ENCODE assay signal across 8 mouse cellular contexts in genomic region chr6:120971797-120972590, GRCm38 (mm10). TPM values are rescaled to one million over a fixed set of nuclear protein-coding genes. Genes with fewer than 3 reads are reported as not detected.
DNase-seq lines count a peak whose midpoint lies in the region; ATAC-seq and TF ChIP-seq lines count a peak whose summit lies in the region.

No protein-coding gene starts in this region.

- ATAC-seq in midbrain, embryonic 14.5 days (ENCODE audit: low FRiP score, low TSS enrichment) = peak; percentile 75; the same call in 1 of the 2 replicates

- H3K4me3 ChIP-seq in embryonic facial prominence, embryonic 10.5 days = no peak overlapping the region
- H3K4me3 ChIP-seq in kidney, adult 2 months (ENCODE audit: insufficient read depth, low read depth, low read length) = no peak overlapping the region
- H3K4me3 ChIP-seq in limb, embryonic 10.5 days = no peak overlapping the region
- no peak overlapping the region for H3K4me3 ChIP-seq in midbrain, embryonic 14.5 days (replicated peaks; ENCODE audit: low read depth, low read length)

- H3K4me1 ChIP-seq in embryonic facial prominence, embryonic 10.5 days = peaks cover 8% of the 10 kb centered on the region; the same call in 1 of the 2 replicates
- no peaks in the 10 kb centered on the region for H3K4me1 ChIP-seq in kidney, adult 2 months (ENCODE audit: control insufficient read depth, insufficient read depth, low read length)
- peaks cover 4% of the 10 kb centered on the region for H3K4me1 ChIP-seq in limb, embryonic 10.5 days
- H3K4me1 ChIP-seq in midbrain, embryonic 14.5 days (ENCODE audit: control insufficient read depth, insufficient read depth, low read length) = no peaks in the 10 kb centered on the region

- no peaks in the 10 kb centered on the region for H3K9me3 ChIP-seq in embryonic facial prominence, embryonic 10.5 days
- no peaks in the 10 kb centered on the region for H3K9me3 ChIP-seq in limb, embryonic 10.5 days (replicated peaks)
- no peaks in the 10 kb centered on the region for H3K9me3 ChIP-seq in midbrain, embryonic 14.5 days (ENCODE audit: control insufficient read depth, low read length)

- WGBS in embryonic facial prominence, embryonic 10.5 days = 66% methylated on average over 14 of the region's 14 CpGs
- WGBS in kidney, adult 2 months = 53% methylated on average over 14 of the region's 14 CpGs
- 67% methylated on average over 14 of the region's 14 CpGs for WGBS in limb, embryonic 10.5 days
- 65% methylated on average over 14 of the region's 14 CpGs for WGBS in midbrain, embryonic 14.5 days

- H3K9ac ChIP-seq in midbrain, embryonic 14.5 days (replicated peaks; ENCODE audit: low read length) = no peak overlapping the region

- H3K36me3 ChIP-seq in embryonic facial prominence, embryonic 10.5 days (replicated peaks) = peaks cover 17% of the 10 kb centered on the region
- no peaks in the 10 kb centered on the region; the same call in 1 of the 2 replicates for H3K36me3 ChIP-seq in kidney, adult 2 months (ENCODE audit: control insufficient read depth, insufficient read depth, low read length)
- H3K36me3 ChIP-seq in limb, embryonic 10.5 days = peaks cover 22% of the 10 kb centered on the region
- H3K36me3 ChIP-seq in midbrain, embryonic 14.5 days (ENCODE audit: control insufficient read depth, insufficient read depth, low read length) = peaks cover 43% of the 10 kb centered on the region

- H3K27me3 ChIP-seq in embryonic facial prominence, embryonic 10.5 days (replicated peaks; ENCODE audit: low read depth, poor library complexity, severe bottlenecking) = no peaks in the 10 kb centered on the region
- no peaks in the 10 kb centered on the region for H3K27me3 ChIP-seq in kidney, adult 2 months (replicated peaks; ENCODE audit: control insufficient read depth, insufficient read depth, low read length)
- H3K27me3 ChIP-seq in limb, embryonic 10.5 days (ENCODE audit: low read depth, poor library complexity, severe bottlenecking) = no peaks in the 10 kb centered on the region
- no peaks in the 10 kb centered on the region for H3K27me3 ChIP-seq in midbrain, embryonic 14.5 days (ENCODE audit: control insufficient read depth, insufficient read depth, low read length)

- TF ChIP-seq CTCF in kidney, adult 2 months (conservative IDR thresholded peaks at IDR 0.05; ENCODE audit: insufficient read depth, insufficient read length, low read depth, low read length) = peak; percentile 99

- no peak overlapping the region for H3K4me2 ChIP-seq in midbrain, embryonic 14.5 days (ENCODE audit: low read length)

- H3K27ac ChIP-seq in embryonic facial prominence, embryonic 10.5 days (replicated peaks) = no peak overlapping the region
- H3K27ac ChIP-seq in kidney, adult 2 months (ENCODE audit: insufficient read depth, low read depth, low read length) = no peak overlapping the region
- no peak overlapping the region; the same call in 1 of the 2 replicates for H3K27ac ChIP-seq in limb, embryonic 10.5 days
- no peak overlapping the region for H3K27ac ChIP-seq in midbrain, embryonic 14.5 days (replicated peaks; ENCODE audit: low read depth, low read length)

- peak; percentile 56 for DNase-seq in 3134 (ENCODE audit: extremely low read depth, insufficient read length, low spot score)
- DNase-seq in adrenal gland, postnatal 25 days = peak; percentile 80
- peak; percentile 86 for DNase-seq in embryonic facial prominence, embryonic 10.5 days (ENCODE audit: low spot score)
- peak; percentile 83 for DNase-seq in heart, adult 8-10 months (ENCODE audit: low spot score)
- peak; percentile 87 for DNase-seq in kidney, adult 2 months
- peak; percentile 89 for DNase-seq in limb, embryonic 10.5 days (ENCODE audit: low spot score)
- DNase-seq in midbrain, embryonic 14.5 days = peak; percentile 85
- DNase-seq in spleen, adult 18-20 months = peak; percentile 68 to 86

- no peak for TF ChIP-seq POLR2A in kidney, adult 2 months (IDR thresholded peaks at IDR 0.05; ENCODE audit: low read depth, low read length)

RNA-seq across cellular contexts. Expression of gene Bid, which starts 55.3 kb away (rescaled TPM):
- 6.5 and 8.4 TPM in 2 replicates for total RNA-seq in adrenal gland, postnatal 25 days (2021)
- 16.8 and 19.4 TPM in 2 replicates for polyA plus RNA-seq in embryonic facial prominence, embryonic 10.5 days (2016; fragmentation: Nextera tagmentation; extraction: Ambion mirVana)
- 1 to 10 TPM in 2 of 4 experiments, under 1 TPM in 2; 0.81 to 1.7 (median 0.95) TPM for total RNA-seq in heart, adult 8-10 months (2022)
- polyA plus RNA-seq in kidney, adult 2 months (2012; rRNA removed) = 59.8 and 60.6 TPM in 2 replicates
- polyA plus RNA-seq in limb, embryonic 10.5 days (2016; fragmentation: Nextera tagmentation; extraction: Ambion mirVana) = 13.2 and 14.8 TPM in 2 replicates
- 41.7 and 46.4 TPM in 2 replicates for polyA plus RNA-seq in midbrain, embryonic 14.5 days (2014; fragmentation: Nextera tagmentation; extraction: Ambion mirVana)
